Mouse (Mus musculus) layer of hippocampus, adult 2 months (tissue): ENCODE data around the gene Fut7. TPM values are rescaled to one million over a fixed set of nuclear protein-coding genes. Genes with fewer than 3 reads are reported as not detected.

Experiments used
- DNase-seq, 2 experiments: peaks; one replicate each; pipeline ENCODE4 v3.0.0; 2022; ENCODE audit warnings: low spot score in 2 of 2
- H3K27ac ChIP-seq: fragments of 200-600 bp; 2 replicates; pipeline ENCODE4 v1.8.1; 2022
- H3K4me3 ChIP-seq: fragments of 200-600 bp; 2 replicates; pipeline ENCODE4 v1.8.1; 2022; ENCODE audit warnings: mild to moderate bottlenecking
- CTCF ChIP-seq: fragments of 200-600 bp; conservative IDR thresholded peaks from 2 replicates; pipeline ENCODE4 v1.8.1; 2022; ENCODE audit warnings: antibody characterized with exemption, mild to moderate bottlenecking, moderate library complexity
- total RNA-seq, 2 experiments: library from RNA; stranded (reverse); gene quantifications; 2 replicates each; pipeline ENCODE4 v1.2.3; 2021

The Fut7 gene
- total RNA-seq, 2 experiments from 2014 or later, result 0.37 TPM; not detected in 1

DNA sequence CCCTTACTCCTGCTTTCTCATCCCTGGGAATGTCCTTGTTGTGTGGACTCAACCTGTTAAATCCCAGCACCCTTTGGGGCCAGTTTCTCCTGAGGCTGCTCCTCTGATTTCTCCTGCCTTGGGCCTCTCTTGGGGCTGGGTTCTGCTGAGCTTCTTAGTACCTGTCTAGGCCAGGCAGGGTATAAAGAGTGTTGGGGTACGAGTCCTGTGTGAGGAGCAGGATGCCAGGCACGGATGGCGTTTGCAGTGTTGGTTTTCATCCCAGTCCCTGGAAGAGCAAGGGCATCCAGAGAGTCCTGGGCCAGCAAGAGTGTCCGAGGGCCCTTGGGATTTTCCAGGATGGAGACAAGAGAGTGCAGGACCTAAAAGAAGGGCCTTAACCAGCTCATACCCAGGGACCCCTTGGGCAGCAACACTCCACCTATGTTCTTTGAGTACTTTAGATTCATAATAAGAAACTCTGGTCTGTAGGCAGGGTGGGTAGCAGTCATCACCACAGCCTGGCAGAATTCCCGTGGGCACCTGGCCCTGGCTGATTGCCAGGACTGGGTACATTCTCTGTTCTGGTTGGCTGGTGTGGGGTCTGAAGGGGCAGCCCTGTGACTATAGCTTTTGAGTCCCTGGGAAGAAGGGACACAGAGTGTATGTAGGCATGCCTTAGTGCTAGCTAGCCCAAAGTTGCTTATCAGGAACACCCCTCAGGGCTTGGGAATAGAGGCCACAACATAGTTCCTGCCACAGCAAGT, 6.5 kb downstream of the Fut7 start:
- Histone ChIP-seq H3K4me3 (peak overlapping the region; percentile 87), H3K27ac (peak overlapping the region; percentile 95)
- DNase-seq, result no peak
- TF ChIP-seq CTCF, result no peak

DNA sequence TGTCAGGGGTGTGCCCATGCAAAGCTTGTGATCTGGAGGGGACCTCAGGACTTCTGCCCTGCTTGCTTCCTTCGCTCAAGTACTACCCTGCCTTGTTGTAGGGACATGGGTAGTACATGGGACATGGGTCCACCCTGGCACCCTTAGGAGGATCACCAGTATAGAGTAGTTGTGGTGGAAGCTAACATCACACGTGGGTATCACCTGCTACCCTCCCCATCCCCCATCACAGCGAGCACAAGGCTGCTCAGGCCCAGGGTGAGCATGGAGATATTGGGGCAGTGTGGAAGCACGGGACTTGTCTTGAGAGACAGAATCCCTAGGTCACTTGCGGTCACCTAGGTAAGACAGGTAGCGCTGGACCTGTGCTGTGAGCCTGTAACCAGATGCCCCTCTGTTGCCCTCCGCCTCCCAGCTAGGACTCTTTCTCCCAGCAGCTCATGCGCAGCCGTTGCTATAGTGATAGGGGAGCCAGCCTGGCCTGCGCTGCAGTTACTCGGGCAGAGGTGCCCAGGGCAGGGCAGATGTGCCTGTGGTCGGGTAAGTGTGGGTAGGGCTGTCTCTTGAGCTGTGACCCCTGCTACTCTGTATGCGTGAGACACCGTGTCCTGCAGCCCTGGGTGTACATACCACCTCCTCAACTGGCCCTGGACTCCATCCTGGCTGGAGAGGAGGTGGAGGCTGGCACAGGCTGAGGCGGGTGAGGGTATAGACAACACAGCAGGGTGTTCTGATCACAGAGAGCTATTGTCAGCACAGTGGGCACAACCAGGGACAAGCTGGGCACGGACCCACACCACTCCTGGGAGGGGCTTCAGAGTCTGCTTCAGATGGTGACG, 7.5 kb downstream of the Fut7 start:
- peak in 1 of 2 experiments; percentile 53 for DNase-seq
- TF ChIP-seq CTCF, result no peak
- H3K4me3 ChIP-seq, result peak overlapping the region; percentile 87
- H3K27ac ChIP-seq, result peak overlapping the region; percentile 95

DNA sequence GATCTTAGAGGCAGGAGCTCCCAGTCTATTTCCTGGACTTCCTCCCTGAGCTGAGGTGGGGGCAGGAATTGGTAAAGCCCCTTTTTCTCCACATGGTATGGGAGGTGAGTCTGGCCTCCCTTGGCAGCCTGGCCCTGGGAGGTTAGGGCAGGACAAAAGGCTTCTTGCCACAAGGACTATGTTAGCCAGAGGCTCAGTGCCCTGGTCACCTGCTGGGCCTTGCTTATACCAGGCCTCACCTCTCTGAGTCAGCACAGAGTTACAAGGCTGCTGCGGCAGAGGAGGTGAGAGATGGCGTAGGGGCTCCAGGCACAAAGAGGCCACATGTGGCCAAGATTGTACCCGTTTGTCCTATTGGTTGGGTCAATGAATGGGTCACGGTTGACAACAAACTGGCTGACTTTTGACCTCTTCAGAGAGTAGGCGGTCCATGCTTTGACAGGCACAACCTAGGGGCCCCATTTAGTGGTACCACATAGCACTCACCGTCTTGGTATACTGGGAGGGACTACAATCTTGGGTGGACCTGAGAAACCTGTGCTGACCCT, 8.3 kb downstream of the Fut7 start:
- peak overlapping the region; percentile 95 for H3K27ac ChIP-seq
- no peak for TF ChIP-seq CTCF

DNA sequence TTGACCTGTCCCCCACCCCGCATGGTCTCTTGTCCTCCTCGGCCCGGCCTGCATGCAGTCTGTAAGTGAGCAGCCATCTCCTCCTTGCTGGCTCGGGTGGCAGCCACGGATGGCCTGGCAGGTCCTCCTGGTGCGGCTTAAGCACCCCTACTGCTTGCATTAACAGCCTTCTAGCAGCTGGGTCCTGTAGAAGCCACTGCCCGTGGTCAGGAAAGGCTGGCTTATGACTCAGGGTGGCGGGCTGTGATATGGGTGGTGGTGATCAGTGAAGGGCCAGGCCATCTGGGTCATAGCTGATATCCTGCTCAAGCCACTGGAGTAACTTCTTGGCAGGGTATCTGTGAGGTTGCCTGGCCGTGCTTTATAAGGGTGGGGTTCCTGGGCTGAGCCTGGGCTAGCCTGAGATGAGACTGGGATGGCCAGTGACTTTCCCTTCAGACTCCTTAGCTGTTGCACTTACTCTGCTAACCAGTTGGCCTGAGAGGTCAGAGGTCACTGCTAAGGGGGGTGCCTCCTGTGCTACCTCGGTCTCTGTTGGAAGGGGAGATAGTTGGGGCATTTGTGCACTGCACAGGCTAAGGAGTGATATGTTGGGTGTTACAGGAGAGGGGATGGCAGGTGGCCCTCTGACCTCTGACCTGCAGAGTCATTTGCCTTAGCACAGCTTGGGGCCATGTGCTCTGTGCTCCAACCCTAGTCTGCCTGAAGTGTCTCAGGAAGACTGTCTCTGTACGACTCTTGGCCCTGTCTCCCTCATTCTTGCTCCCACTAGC, 9.4 kb downstream of the Fut7 start:
- Histone ChIP-seq H3K4me3 (no peak overlapping the region; the same call in 1 of the 2 replicates), H3K27ac (no peak overlapping the region)
- no peak for DNase-seq
- no peak for TF ChIP-seq CTCF

More for the DNA sequence above, 8.3 kb downstream of the Fut7 start:
- DNase-seq, result no peak
- H3K4me3 ChIP-seq, result peak overlapping the region; percentile 87; the same call in 1 of the 2 replicates

DNA sequence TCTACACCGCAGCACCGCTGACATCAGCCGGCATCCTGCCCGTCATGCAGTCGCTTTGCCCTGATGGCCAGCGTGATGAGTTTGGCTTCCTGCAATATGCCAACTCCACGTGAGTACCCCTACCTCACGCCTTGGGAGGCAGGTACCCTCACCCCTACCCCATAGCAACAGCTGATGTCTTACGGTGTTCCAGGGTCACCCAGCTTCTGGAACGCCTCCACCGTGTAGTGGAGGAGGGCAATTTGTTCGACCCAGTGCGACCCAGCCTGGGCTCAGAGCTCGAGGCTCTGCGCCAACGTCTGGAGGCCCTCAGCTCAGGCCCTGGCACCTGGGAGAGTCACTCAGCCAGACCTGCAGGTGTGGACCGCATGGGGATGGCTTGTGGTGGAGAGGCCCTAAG, 10.0 kb downstream of the Fut7 start:
- Histone ChIP-seq H3K27ac (no peak overlapping the region), H3K4me3 (no peak overlapping the region)
- no peak for TF ChIP-seq CTCF
- no peak for DNase-seq

DNA sequence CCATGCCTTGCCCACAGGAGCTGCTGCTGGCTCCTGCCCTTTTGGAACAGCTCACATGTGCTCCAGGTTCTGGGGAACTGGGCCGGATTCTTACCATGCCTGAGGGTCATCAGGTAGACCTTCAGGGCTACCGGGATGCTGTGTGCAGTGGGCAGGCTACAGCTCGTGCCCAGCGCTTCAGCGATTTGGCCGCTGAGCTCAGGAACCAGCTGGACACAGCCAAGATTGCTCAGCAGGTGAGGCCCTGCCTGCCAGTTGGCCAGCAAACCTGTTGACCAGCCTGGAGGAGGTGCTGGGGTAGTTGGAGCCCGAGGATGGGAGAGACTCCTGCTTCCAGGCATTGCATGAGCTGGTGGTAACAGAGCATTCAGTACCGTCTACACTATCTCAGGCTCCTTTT, 11.2 kb downstream of the Fut7 start:
- Histone ChIP-seq H3K4me3 (no peak overlapping the region), H3K27ac (no peak overlapping the region)
- no peak for TF ChIP-seq CTCF
- no peak for DNase-seq

DNA sequence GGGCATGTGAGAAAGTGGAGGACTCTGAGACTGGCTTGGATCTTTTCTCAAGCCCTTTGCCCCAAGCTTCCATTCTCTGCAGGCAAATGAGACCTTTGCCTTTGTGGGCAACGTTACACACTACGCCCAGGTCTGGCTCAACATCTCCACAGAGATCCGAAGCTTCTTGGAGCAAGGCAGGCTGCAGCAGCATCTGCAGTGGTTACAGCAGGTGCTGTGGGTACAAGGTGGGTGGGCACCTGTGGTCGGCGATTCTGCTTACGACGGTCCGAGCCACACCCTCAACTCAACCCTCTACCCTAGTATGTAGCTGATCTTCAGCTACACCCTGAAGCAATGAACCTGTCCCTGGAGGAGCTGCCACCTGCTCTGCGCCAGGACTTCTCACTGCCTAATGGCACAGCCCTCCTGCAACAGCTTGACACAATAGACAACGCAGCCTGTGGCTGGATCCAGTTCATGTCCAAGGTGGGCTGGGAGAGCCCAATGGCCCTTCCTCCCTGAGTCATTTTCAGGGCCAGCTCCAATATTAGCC, 13.3 kb downstream of the Fut7 start:
- no peak overlapping the region for H3K27ac ChIP-seq
- no peak for TF ChIP-seq CTCF
- DNase-seq, result no peak
- H3K4me3 ChIP-seq, result no peak overlapping the region

DNA sequence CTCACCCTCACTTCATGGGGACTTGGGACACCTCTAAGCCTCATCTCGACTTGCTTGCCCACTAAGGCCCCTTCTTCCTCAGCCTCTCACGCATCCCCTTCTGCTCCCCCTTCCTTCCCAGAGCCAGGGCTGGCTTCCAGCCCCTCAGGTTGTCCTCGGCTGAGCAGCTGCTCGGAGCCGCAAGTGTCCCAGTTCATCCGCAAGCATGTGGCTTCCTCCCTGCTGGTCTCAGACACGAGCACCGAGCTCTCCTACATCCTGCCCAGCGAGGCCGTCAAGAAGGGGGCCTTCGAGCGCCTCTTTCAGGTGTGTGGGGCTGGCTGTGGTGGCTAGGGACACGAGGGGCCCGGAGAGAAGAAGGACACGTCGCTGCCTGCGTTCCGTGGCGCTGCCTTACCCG, 18.0 kb downstream of the Fut7 start:
- no peak overlapping the region for H3K27ac ChIP-seq
- no peak for DNase-seq
- TF ChIP-seq CTCF, result no peak
- H3K4me3 ChIP-seq, result no peak overlapping the region

DNA sequence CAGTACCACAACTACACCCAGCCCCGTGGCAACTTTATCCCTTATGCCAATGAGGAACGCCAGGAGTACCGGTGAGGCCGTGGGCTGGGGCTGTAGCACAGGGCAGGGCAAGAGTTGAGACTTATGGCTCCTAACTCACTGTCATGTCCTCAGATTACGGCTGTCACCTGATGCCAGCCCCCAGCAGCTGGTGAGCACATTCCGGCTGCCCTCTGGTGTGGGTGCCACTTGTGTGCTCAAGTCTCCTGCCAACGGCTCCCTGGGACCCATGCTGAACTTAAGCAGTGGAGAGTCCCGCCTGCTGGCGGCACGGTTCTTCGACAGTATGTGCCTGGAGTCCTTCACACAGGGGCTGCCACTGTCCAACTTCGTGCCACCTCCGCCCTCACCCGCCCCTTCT, 19.6 kb downstream of the Fut7 start:
- Histone ChIP-seq H3K4me3 (no peak overlapping the region), H3K27ac (no peak overlapping the region)
- no peak for DNase-seq
- no peak for TF ChIP-seq CTCF

DNA sequence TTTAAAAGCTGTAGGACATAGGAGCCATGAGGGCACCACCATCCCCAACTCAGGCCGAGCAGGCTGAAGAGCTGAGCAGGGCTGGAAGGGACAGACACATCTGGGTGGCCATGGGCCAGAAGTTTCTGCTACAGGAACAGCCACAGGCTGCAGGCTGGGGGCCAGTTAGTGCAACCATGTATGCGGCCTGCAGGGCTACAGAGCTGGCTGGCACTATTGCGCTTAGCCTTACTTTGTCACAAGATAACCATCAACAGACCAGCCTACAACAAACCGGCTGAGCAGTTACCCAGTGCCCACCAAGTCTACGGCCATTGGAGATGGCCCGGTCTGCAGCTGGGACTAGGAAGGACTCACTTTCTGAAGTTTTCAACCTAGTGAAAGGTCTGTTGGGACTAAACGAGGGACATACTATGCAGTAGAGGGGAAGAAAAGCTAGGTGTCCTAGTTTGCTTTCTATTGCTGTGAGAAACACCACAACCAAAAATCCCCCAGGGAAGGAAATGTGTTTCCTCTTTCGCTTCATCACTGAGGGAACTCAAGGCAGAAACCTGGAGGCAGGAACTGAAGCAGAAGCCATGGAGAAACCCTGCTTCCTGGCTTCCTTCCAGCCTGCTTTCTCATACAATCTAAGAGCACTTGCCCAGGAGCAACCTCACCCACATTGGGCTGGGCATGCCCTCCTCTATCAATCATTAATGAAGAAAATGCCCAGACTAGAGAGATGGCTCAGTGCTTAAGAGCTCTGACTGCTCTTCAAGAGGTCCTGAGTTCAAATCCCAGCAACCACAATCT, 28.0 kb downstream of the Fut7 start:
- H3K4me3 ChIP-seq, result no peak overlapping the region
- TF ChIP-seq CTCF, result no peak
- no peak for DNase-seq
- no peak overlapping the region for H3K27ac ChIP-seq

DNA sequence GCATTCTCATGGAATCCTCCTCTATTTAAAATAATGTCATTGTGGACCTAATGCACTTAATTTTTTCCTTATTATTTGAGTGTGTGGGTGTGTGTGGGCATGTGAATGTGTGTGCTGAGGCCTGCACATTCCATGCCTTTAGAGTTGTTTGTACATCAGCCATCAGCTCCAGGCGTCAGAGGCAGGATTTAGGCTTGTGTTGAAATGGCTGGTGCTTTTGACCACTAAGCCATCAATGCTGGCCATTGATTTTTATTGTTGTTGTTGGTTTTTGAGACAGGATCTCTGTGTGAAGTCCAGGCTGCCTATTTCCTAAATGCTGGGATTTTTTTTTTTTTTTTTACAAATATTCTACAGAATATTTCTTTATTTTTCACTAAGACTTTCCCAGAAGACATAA, 29.9 kb downstream of the Fut7 start:
- H3K4me3 ChIP-seq, result no peak overlapping the region
- H3K27ac ChIP-seq, result no peak overlapping the region
- TF ChIP-seq CTCF, result no peak
- no peak for DNase-seq
